Comparison of ENCODE assay signal across 20 mouse cellular contexts in genomic region chr3:56767133-56767532, GRCm38 (mm10).
A peak's percentile ranks its signal among the peaks of the same experiment; 100 is the strongest.
DNase-seq lines count a peak whose midpoint lies in the region; ATAC-seq and TF ChIP-seq lines count a peak whose summit lies in the region.
"Had no signal": no experiment of that assay in that cellular context is flagged by ENCODE, and none has a peak within 500 bp of the region (broad histone marks: within the 10 kb centered on the region; RNA-seq: fewer than 3 reads in every experiment).

No protein-coding gene starts in this region.

- no peak for TF ChIP-seq CTCF in brain, embryonic 14.5 days (IDR thresholded peaks at IDR 0.05; ENCODE audit: borderline replicate concordance, extremely low read depth, insufficient read depth, insufficient read length)
- TF ChIP-seq CTCF in kidney, adult 2 months (conservative IDR thresholded peaks at IDR 0.05; ENCODE audit: insufficient read depth, insufficient read length, low read depth, low read length): no peak

- 0 out of 2 replicates have a peak overlapping the region, but pooled peaks have one; percentile 32 for H3K27ac ChIP-seq in hindbrain, embryonic 14.5 days
- H3K27ac ChIP-seq in hindbrain, embryonic 12.5 days: no peak overlapping the region
- no peak overlapping the region for H3K27ac ChIP-seq in kidney, adult 2 months (ENCODE audit: insufficient read depth, low read depth, low read length)
- H3K27ac ChIP-seq: embryonic facial prominence, embryonic 13.5 days; heart, adult 2 months; kidney, embryonic 15.5 days; liver, embryonic 14.5 days; lung, embryonic 15.5 days; midbrain, embryonic 10.5 days had no signal

- H3K27me3 ChIP-seq in hindbrain, embryonic 14.5 days (ENCODE audit: control insufficient read depth, insufficient read depth, low read length): no peaks in the 10 kb centered on the region
- H3K27me3 ChIP-seq in hindbrain, embryonic 12.5 days: no peaks in the 10 kb centered on the region
- no peaks in the 10 kb centered on the region for H3K27me3 ChIP-seq in kidney, adult 2 months (replicated peaks; ENCODE audit: control insufficient read depth, insufficient read depth, low read length)
- H3K27me3 ChIP-seq: embryonic facial prominence, embryonic 13.5 days; kidney, embryonic 15.5 days; lung, embryonic 15.5 days had no signal

- TF ChIP-seq POLR2A in brain, embryonic 14.5 days (IDR thresholded peaks at IDR 0.05; ENCODE audit: borderline replicate concordance, extremely low read depth, insufficient read depth, insufficient read length, poor library complexity, severe bottlenecking): no peak
- no peak for TF ChIP-seq POLR2A in kidney, adult 2 months (IDR thresholded peaks at IDR 0.05; ENCODE audit: low read depth, low read length)

- H3K9ac ChIP-seq in hindbrain, embryonic 14.5 days: no peak overlapping the region
- H3K9ac ChIP-seq in hindbrain, embryonic 12.5 days: no peak overlapping the region
- H3K9ac ChIP-seq: embryonic facial prominence, embryonic 13.5 days; kidney, embryonic 15.5 days; liver, embryonic 14.5 days; lung, embryonic 15.5 days had no signal

- ATAC-seq in hindbrain, embryonic 14.5 days (ENCODE audit: low FRiP score): no peak
- no peak for ATAC-seq in hindbrain, embryonic 12.5 days (ENCODE audit: low FRiP score)
- ATAC-seq in megakaryocyte, adult 5-6 weeks (ENCODE audit: poor library complexity, severe bottlenecking): no peak
- ATAC-seq: intestine, embryonic 16.5 days had no signal

- H3K4me2 ChIP-seq in hindbrain, embryonic 14.5 days (replicated peaks): no peak overlapping the region
- H3K4me2 ChIP-seq in hindbrain, embryonic 12.5 days (replicated peaks): no peak overlapping the region
- H3K4me2 ChIP-seq: embryonic facial prominence, embryonic 13.5 days; kidney, embryonic 15.5 days; lung, embryonic 15.5 days had no signal

- H3K36me3 ChIP-seq in hindbrain, embryonic 14.5 days (replicated peaks; ENCODE audit: control insufficient read depth, insufficient read depth): no peaks in the 10 kb centered on the region
- H3K36me3 ChIP-seq in hindbrain, embryonic 12.5 days: no peaks in the 10 kb centered on the region
- H3K36me3 ChIP-seq in kidney, adult 2 months (ENCODE audit: control insufficient read depth, insufficient read depth, low read length): no peaks in the 10 kb centered on the region
- H3K36me3 ChIP-seq: embryonic facial prominence, embryonic 13.5 days; kidney, embryonic 15.5 days; lung, embryonic 15.5 days; midbrain, embryonic 10.5 days had no signal

- no peak overlapping the region for H3K4me3 ChIP-seq in hindbrain, embryonic 14.5 days (replicated peaks; ENCODE audit: low read length)
- H3K4me3 ChIP-seq in hindbrain, embryonic 12.5 days: no peak overlapping the region
- no peak overlapping the region for H3K4me3 ChIP-seq in kidney, adult 2 months (ENCODE audit: insufficient read depth, low read depth, low read length)
- H3K4me3 ChIP-seq: embryonic facial prominence, embryonic 13.5 days; heart, adult 2 months; kidney, embryonic 15.5 days; lung, embryonic 15.5 days; midbrain, embryonic 10.5 days had no signal

- DNase-seq in hindbrain, embryonic 14.5 days (ENCODE audit: low spot score): no peak
- DNase-seq in Muller cell, postnatal 12 days (ENCODE audit: inconsistent ontology term): peak; percentile 12
- peak; percentile 78 for DNase-seq in brain, embryonic 14.5 days (ENCODE audit: low read depth)
- DNase-seq in cerebellum, adult 9-10 months: peak; percentile 82
- no peak for DNase-seq in kidney, adult 2 months
- DNase-seq in embryo, embryonic 9.5 days (ENCODE audit: extremely low spot score): no peak
- DNase-seq: adrenal gland, postnatal 10 days; gastrocnemius, postnatal 14 days; heart, adult 2 months; heart, postnatal 4 days; lung, postnatal 4 days; right cerebral cortex, postnatal 14 days had no signal

- no peaks in the 10 kb centered on the region for H3K4me1 ChIP-seq in hindbrain, embryonic 14.5 days (replicated peaks; ENCODE audit: control insufficient read depth, insufficient read depth, low read length)
- H3K4me1 ChIP-seq in hindbrain, embryonic 12.5 days: no peaks in the 10 kb centered on the region
- no peaks in the 10 kb centered on the region for H3K4me1 ChIP-seq in kidney, adult 2 months (ENCODE audit: control insufficient read depth, insufficient read depth, low read length)
- H3K4me1 ChIP-seq: embryonic facial prominence, embryonic 13.5 days; kidney, embryonic 15.5 days; lung, embryonic 15.5 days; midbrain, embryonic 10.5 days had no signal

- 78% methylated on average over 3 of the region's 3 CpGs for WGBS in hindbrain, embryonic 14.5 days
- WGBS in hindbrain, embryonic 12.5 days: 79% methylated on average over 3 of the region's 3 CpGs
- WGBS in kidney, adult 2 months: 85% methylated on average over 3 of the region's 3 CpGs

- H3K9me3 ChIP-seq in hindbrain, embryonic 14.5 days (ENCODE audit: control insufficient read depth, low read length): no peaks in the 10 kb centered on the region
- no peaks in the 10 kb centered on the region for H3K9me3 ChIP-seq in hindbrain, embryonic 12.5 days (replicated peaks)
- H3K9me3 ChIP-seq: embryonic facial prominence, embryonic 13.5 days; kidney, embryonic 15.5 days; lung, embryonic 15.5 days; midbrain, embryonic 10.5 days had no signal

Comparison
In these comparisons a context has a peak if more than half of its experiments do, and no peak if none do; other contexts are left out.
1. DNase-seq: peak in Muller cell, postnatal 12 days (single experiment), brain, embryonic 14.5 days (single experiment) and cerebellum, adult 9-10 months (single experiment); none in hindbrain, embryonic 14.5 days (single experiment), kidney, adult 2 months (single experiment) and embryo, embryonic 9.5 days (single experiment).